Mouse (Mus musculus) kidney, postnatal 36 days (tissue): ENCODE data around the gene Cryl1.

Source experiments
- DNase-seq, 2 experiments: peaks; one replicate each; pipeline ENCODE4 v3.0.0; 2021 to 2022; ENCODE audit warnings: mixed read lengths in 2 of 2

Cryl1 gene

GRCm38 (mm10) chr14:57372348-57373102 lies 25.8 kb downstream of the Cryl1 start:
- peak; percentile 73 to 86 for DNase-seq

- peak; percentile 70 to 76 for DNase-seq
Measured at GRCm38 (mm10) chr14:57367327-57367726, 31.0 kb downstream of the Cryl1 start.

DNA sequence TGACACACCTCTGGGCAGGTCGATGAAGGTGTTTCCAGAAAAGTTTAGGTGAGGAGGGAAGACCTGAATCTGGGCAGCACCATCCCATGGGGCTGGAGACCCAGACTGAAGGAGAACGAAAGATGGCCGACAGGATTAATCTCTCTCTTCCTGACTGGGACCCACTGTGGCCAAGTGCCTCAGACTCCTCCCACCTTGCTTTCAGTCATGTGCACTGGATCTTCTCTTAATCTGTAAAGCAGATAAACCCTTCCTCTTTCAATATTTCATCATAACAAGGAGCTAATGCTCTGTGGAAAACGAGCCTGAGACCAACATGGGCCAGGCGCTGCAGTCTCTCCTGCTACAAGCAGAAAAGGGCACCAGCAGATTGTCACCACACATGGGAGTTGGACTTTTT lies 31.6 kb downstream of the Cryl1 start:
- no peak for DNase-seq

- DNase-seq = peak; percentile 80 to 82
Measured at GRCm38 (mm10) chr14:57365341-57365740, 33.0 kb downstream of the Cryl1 start.

DNA sequence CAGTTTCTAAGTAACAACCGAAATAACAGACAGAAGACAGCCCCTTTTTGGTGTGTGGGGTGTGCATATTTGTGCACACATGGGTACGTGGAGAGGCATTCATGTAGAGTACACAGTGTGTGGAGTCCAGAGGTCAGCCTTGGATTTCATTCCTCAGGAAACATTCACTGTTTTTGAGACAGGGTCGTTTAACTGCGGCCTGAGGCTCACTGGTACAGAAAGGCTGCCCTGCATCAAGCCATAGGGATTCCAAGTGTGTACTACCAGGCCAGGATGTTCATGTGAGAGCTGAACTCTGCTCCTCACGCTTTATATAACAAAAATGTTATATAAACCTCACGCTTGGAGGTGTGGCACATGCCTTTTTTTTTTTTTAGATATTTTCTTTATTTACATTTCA lies 34.5 kb downstream of the Cryl1 start:
- peak; percentile 39 to 61 for DNase-seq

- peak; percentile 74 to 88 for DNase-seq
Measured at GRCm38 (mm10) chr14:57362726-57363660, 35.3 kb downstream of the Cryl1 start.

DNA sequence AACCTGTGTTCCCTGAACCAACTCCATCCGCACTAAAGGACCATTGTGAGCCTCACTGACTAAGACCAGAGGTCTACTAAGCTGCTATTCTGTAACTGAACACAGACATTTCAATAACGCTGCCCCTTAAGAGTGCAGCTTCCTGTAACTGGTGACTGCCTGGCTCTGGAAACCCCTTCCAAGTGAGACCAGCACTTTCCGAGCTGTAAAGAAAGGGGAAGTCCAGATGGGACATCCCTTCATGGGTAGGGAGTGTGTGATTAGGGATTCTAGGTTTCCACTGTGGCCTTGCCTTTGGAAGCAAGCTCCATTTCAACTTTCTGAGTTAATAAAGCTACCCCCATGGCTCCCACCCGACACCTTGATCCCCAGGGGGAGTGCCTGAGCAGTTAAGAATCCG lies 41.3 kb downstream of the Cryl1 start:
- no peak for DNase-seq

DNA sequence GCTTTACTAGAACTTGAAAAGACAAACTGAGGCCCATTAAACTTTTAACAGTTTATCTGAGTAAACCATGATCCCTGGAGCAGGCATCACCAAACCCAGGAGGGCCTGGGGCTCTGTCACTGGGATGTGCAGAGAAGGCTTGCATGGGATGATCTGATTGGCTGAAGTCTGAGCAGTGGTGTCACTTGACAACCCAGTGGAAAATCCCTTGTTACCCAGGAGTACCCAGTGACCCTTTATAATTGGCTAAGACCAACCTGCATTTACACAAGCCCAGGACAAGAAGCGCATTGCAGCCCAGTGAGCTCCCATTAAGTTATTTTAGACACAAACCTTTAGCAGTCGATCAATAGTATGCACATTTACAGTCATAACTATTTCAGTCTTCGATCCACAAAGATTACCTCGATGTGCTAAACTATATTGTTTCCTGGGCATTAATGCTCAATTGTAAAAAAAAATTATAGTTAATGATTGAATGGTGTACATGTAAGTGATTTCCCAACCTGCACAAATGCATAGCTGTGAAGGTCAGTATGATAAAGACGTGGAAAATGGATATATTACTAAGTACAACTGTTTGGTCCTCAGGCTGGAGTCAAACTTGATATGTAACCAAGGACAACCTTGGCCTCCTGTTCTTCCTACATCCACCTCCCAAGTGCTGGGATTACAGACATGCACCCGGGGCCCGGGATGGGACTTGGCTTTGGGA lies 46.7 kb downstream of the Cryl1 start:
- no peak for DNase-seq

- no peak for DNase-seq
Measured at GRCm38 (mm10) chr14:57349955-57350354, 48.4 kb downstream of the Cryl1 start.

DNA sequence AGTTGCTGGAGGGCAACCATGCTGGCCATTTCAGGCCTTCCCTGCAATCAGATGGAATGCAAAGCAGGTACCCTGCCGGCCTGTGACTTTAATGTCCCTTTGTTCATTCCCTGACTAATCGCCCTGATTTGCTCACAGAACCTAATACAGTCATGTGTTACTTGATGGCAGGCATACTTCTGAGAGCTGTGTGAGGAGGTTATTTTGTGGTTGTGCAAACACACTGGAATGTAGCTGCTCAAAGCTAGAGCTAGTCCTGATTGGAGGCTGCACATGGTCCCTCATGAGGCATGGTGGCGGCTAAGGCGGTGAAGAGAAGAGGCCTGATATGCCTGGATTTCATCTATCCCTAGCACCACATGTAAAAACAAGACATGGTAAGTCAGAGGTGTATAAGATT lies 50.2 kb downstream of the Cryl1 start:
- no peak for DNase-seq

- DNase-seq = peak in 1 of 2 experiments; percentile 27
Measured at GRCm38 (mm10) chr14:57346135-57346534, 52.2 kb downstream of the Cryl1 start.

- DNase-seq = peak; percentile 28 to 49
Measured at GRCm38 (mm10) chr14:57344781-57345492, 53.4 kb downstream of the Cryl1 start.

GRCm38 (mm10) chr14:57343057-57343750 lies 55.1 kb downstream of the Cryl1 start:
- DNase-seq = peak; percentile 69 to 82

DNA sequence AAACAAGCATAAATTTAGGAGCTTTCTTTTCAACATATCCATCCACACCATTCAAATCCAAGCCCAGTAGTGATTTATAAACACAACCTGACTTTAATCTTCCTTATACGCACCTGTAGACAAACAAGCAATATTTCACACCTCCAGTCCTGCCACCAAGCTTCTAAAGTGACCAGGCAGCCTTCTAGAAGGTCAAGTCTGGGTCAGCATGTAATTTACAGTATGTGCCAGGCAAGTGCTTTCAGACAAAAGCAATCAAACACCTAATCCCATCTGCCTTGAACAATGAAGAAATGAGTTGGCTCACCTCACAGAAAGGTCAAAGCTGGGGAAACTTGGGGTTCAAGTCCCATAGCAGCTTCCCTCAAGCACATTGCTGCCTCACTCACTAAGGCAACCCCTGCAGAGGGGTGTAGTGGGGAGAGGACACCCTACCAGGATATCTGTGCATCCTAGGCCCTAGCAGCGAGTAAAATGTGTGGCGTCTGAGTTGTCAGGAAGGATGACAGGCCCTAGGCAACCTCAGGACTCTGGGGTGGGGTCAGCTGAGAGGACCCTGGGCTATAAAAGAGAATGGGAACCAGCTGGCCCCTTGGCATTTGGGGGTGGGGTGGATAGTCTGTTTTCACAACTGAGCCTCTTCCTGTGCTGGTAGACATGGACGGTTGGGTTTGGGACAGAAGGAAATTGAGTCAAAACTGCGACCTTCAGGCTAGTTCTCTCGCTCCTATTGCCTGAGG lies 55.8 kb downstream of the Cryl1 start:
- no peak for DNase-seq

- no peak for DNase-seq
Measured at GRCm38 (mm10) chr14:57338666-57339065, 59.7 kb downstream of the Cryl1 start.

DNA sequence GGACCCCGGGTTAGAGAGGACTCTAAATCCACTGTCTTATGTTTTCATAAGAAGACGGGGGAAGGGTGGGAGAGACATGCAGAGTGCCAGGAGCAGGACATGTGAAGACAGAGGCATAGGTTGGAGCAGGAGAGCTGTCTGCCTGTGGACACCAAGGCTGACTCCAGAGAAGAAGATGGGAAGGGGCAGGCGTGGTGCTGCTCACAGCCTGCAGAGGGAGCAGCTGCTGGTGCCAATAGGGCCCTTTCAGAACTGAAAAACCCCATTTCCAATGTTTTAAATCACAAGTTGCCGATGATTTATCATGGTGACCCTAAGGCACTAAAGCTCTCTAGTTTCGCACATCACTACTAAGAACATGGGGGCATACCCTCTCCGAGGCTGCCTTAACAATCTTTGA lies 63.5 kb downstream of the Cryl1 start:
- peak in 1 of 2 experiments; percentile 42 for DNase-seq

DNA sequence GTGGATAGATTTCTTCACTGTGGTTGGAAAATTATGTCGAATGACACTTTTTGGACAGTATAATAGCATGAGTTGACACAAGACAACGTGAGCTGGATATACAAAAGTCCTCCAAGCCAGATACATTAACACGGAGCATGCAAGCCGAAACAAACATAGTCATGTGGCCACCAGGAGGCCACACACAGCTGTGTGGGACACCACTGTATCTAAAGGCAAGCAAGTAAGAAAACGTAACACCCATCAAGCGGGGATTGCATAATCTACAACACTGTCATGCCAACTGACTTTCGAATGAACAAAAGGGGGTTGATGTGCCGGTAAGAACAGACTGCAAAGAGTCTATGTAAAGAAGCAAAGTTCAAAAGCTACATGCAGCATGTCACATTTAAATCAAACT lies 65.8 kb downstream of the Cryl1 start:
- DNase-seq = no peak

- no peak for DNase-seq
Measured at GRCm38 (mm10) chr14:57331097-57331496, 67.2 kb downstream of the Cryl1 start.

DNA sequence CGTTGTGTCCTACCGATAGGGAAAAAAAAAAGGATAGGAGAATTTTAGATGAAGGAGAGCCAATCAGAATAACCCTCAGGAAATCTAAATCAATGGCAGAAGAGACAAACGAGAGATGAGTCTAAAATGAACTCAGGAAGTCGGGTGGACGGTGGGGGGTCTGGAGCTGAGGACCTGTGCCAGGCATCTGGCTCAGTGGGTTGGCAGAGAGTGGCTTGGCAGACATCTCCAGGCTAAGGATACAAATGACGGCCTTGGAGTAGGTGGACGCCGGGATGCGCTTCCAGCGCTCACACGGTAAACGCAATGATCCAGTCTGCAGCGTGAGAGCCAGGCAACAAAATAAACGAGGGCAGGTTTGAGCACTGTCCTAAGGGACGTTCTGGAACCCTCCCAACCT lies 68.7 kb downstream of the Cryl1 start:
- no peak for DNase-seq

- no peak for DNase-seq
Measured at GRCm38 (mm10) chr14:57326771-57327170, 71.6 kb downstream of the Cryl1 start.

DNA sequence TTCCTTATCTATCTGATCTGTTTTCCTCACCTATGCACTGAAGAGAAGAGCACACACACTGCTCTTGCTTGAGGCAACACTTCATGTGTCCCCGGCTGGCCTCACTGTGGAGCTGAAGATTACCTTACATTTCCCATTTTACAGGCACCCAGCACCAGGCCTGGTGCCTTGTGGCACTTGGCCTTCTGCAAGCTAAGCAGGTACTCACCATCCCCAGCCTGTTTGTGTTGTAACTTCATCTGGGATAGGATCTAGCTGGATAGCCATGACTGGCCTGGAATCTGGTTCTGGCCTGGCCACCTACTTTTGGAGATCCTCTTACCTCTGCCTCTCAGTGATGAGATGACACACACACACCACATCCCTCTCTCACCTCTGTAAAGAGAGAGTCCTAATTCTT lies 79.5 kb downstream of the Cryl1 start:
- no peak for DNase-seq
